Mouse (Mus musculus) kidney, postnatal 36 days (tissue): ENCODE data around the gene Fbll1.
"Not testable (repeated sequence)": the region's sequence is repeated elsewhere in the genome, so short reads cannot be mapped to it uniquely, and the experiment has no call there.

ENCODE experiments used
- DNase-seq, 2 experiments: peaks; one replicate each; pipeline ENCODE4 v3.0.0; 2021 to 2022; ENCODE audit warnings: mixed read lengths in 2 of 2

Gene Fbll1

DNA sequence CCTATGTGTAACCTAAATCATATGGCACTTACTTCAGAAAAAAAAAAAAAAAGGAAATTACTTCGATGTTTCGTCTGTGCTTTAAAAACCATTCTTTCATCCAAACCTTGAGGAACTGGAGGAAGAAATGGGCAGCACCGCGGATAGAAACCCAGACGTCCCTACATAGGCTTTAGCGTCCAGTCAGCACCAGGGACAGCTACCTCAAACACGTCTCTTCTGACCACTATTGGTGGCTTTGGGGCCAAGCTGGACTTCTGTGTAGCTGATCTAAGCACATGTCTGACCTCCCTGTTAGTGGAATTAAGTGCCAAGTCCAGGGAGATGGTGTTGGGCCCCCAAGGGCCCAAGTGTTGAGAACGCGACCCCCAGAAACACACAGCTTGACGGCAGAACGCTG is at the start of gene Fbll1:
Gene Fbll1 (minus strand): TSS at position 11 of the 400 bp plus-strand sequence.
- DNase-seq = peak; percentile 51 to 78

GRCm38 (mm10) chr11:35844299-35844698 is 45.6 kb upstream of the Fbll1 start:
- DNase-seq = no peak

- peak in 1 of 2 experiments; percentile 23 for DNase-seq
Observed at GRCm38 (mm10) chr11:35842560-35842959, 43.9 kb upstream of the Fbll1 start.

DNA sequence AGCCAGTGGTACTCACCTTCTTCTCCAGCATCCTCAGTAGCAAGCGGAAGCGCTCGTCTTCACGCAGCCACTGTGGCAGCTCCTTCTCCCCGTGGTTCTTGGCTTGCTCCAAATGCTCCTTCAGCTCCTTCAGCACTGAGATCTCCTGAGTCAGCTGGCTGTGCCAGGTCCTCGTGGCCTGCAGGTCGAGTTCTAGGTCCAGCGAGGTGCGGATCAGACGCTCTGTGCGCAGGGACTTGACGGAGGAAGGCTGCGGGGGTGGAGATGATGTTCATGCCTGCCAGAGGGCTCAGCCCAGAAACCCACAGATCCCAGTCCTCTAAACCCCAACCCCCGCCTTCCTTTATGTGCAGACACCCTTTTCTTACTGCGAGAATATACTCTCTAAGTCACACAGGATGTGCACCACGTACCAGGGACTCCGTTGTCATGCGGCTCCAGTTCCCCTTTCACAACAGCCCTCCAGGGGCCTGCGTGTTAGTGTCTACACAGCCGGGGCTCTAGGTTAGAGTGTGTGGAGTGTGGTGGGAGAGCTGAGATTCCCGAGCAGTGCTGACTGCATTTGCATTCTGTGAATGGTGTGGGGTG is 43.1 kb upstream of the Fbll1 start:
- DNase-seq = no peak

DNA sequence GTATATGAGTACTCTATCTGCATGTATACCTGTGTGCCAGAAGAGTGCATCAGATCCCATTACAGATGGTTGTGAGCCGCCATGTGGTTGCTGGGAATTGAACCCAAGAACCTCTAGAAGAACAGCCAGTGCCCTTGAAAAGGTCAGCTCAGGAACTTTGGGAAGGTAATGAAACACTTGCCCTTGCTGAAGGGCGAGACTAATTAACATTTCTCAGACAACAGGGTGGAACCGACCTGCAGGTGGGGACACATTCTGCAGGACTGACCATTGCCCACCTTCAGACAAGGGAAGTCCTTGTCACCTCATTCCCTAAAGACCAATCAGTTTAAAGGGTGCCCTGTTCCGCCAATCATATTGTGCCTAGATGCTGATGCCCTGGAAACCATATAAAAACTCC is 42.1 kb upstream of the Fbll1 start:
- not testable (repeated sequence) for DNase-seq

DNA sequence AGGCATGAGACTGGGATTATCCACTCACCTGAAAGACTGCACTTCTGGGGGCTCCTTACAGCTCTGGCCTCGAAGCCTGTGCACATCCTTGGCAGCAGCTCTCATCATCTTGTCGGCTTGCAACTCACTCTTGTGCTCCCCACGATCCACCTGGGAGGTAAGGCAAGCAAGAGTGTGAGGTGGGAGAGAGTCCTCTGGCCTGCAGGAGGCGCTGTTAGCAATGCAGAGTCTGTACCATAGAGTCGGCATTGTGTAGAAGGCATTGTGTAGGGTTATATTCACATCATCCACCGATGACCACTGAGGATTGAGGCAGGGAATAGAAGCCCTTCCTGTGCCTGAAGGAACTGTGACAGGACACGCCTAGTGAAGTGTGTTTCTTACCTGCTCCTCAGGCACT is 41.6 kb upstream of the Fbll1 start:
- DNase-seq = peak in 1 of 2 experiments; percentile 45

DNA sequence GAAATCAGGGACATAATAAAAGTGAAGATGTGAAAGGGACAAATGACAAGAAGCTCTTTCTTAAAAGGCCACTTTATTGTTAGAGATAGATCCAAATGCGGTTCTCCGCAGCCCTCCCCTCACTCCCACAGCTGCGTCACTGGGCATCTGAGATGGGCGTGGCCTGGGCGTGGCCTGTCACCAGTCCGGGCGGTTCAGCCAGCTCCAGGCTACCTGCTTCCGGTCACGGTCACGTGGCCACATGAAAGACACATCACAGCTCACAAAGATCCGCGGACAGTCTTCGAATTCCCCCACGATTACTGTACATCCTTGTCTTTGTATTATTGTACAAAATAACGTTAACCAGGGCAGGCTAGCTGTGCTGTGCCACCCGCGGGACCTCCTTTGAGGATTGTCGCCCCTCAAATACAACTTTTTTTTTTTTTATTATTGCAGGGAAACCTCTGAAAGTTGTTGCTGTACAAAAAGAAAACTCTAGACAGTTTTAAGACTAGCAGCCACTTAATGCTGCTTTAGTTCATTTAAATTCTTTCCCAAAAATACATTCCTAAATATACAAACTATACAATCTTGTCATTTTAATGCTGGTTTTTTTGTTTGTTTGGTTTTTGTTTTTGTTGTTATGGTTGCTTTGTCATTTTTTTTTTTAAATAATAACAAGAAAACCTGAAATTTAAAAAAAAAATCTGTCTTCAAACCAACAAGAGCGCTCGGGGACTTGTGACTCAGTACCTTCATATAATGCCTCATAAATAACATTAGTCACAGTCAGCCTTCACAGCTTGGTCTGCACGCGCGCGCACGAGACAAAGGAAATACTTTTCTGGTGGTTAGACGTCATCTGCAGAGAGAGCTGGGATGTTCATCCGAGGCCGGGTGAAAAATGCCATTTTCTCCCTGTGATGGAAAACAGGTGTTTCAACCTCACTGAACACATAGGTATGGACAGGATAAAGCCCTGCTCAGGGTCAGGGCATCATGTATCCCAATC is 40.0 kb upstream of the Fbll1 start:
- DNase-seq = peak; percentile 91 to 93

DNA sequence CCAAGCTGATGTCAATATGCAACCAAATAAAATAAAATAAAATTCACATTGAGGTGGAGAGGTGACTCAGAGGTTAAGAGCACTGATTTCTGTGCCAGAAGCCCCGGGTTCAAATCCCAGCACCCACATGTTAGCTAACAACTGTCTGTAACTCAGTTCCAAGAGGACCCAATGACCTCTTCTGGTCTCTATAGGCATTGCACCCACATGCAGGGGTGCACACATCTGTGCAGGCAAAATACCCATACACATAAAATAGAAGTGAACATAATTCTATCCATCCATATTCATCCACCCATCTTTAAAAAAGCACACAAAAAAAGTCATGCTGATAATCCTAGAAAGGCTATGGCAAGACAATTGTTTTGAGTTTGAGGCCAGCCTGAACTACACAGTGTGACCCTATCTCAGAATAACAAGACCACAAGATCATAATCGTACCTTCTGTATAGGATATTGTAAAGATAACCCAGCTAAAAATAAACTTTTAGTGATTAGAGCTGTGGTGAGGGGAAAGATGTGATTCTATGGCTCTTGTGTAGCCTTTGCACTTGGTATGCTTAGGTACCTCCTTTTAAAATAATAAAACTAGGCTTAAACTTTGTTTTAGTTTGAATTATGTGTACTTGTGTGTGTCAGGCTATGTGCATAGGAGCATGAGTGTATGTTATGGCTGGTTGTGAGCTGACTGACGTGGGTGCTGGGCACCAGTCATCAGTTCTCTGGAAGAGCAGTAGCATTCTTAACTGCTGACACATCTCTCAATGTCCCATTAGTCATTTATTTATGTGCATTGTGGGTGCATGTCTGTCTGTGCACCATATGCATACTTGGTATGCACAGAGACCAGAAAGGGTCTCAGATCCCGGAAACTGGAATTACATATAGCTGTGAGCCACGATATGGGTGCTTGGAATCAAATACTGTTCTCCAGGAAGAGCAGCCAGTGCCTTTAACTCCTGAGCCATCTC is 38.8 kb upstream of the Fbll1 start:
- DNase-seq = no peak

DNA sequence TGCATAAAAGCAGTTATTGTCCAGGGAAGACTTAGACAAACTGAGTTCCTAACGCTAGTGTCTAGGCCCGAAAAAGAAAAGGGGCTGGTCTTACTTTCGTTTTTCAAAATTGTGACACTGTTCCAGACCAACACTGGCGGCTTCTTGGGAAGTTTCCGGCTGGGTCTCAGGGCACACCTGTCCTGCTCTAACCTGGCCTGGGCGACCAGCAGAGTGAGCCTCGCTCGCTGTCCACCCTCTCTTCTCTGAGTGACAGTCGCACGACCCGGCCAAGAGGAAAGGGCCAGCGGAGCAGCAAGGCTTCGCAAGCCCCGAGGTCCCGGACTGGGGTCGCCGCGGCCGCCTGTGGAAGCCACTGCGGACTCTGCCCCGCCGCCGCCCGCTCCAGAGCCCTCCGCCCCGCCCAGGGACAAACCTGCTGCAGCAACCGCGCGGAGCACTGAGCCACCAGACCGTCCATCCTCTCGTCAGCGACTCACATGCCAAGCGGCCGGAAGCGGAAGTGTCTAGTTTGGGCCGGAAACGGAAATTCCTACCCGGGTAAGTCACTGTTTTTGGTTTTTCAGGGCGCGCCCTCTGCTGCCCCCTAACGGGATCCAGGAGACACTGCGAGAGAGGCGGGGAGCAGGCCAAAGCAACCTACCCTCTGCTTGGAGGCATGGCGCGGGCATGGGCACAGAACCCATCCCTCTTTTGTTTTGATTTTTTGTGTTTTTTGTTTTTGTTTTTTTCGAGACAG is 35.5 kb upstream of the Fbll1 start, which contains the start of gene Rars:
Gene Rars (minus strand): TSS at position 485 of the 739 bp plus-strand sequence.
- peak; percentile 96 for DNase-seq

DNA sequence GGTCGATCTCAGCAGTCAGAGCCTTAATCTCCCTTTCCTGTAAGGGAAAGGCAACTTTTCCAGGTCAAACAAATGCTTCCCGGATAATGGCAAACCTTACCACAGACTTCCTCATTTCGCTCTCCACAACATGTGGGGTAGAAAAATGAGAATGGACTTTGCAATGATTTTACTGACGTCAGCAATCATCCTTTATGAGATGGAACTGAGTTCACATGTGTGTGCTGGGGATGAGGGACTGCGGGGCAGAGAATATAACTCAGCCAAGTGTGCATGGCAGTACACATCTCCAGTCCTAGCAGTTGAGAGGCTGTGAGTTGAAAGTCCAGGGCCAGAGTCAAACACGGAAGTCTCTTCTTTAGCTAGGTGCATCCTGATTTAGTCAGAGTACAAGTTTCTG is 34.6 kb upstream of the Fbll1 start:
- DNase-seq = no peak

DNA sequence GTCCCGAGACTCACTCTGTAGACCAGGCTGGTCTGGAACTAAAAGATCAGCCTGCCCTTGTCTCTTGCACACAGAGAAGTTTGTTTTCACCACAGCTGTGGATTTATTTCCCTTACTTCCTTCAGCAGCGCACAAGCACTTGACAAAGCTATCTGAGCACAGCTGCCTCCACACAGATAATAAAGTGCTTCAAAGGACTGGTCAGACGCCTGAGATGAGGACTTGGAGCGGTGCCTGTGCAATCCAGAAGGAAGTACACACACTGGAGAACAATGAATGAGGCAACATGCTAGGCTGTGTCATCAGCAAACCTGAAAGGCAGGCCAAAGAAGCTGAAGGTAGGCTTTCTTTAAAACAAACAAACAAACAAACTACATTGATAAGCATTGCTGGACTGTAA is 33.5 kb upstream of the Fbll1 start:
- DNase-seq = no peak

DNA sequence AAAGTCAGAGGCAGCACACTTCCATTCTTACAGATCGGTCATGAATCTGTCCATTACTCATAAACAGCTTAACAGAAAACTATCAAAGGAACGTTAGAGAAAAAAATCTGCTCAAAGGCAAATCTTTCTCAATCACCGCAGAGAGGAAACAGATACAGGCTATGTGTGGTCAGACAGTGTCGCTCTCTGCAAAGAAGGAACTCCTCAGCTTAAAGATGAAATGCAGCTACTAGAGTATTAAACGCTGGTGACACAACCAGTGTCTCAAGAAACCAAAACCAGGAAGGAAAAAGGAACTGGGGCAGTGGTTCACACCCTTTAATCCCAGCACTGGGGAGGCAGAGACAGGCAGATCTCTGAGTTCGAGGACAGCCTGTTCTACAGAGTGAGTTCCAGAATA is 29.0 kb upstream of the Fbll1 start:
- DNase-seq = no peak

GRCm38 (mm10) chr11:35816316-35816715 is 17.6 kb upstream of the Fbll1 start:
- no peak for DNase-seq

DNA sequence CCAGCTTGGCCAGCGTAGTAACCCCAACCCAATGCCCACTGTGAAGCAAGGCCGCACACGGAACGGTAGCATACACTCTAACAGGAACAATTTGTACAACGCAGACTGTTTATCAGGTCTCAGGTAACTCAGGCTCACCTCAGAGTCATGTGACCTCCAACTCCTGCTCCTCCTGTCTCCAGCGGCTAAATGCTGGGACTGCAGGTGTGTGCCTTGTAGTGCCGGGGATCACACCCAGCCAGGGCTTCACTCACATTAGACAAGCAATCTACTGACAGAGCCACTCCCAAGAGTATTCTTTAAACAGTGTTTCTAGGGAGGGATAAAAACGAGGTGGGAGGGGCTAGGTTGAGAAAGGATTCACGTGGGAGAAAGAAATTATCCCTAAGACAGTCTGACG is 12.8 kb upstream of the Fbll1 start:
- DNase-seq = no peak

GRCm38 (mm10) chr11:35801332-35801731 is 2.6 kb upstream of the Fbll1 start:
- DNase-seq = no peak

DNA sequence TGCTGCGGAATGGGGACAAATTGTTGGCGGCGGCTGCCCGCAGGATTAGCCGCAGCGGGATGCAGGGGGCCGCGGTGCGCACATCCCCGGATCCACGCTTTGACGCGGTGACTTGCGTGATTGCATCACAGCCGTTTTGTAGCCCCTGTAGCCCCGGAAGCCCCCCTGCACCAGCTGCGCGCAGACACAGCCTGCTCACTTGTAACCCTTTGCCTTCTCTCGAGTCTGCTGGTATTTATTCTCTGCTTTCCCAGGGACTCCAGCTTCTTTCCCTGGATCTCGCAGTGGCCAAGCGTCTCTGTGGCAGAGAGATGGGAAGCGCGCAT is 226 bp downstream of the Fbll1 start:
- no peak for DNase-seq

GRCm38 (mm10) chr11:35797751-35798494 is 761 bp downstream of the Fbll1 start:
- DNase-seq = no peak

GRCm38 (mm10) chr11:35792800-35793199 is 5.9 kb downstream of the Fbll1 start:
- DNase-seq = not testable (repeated sequence)

DNA sequence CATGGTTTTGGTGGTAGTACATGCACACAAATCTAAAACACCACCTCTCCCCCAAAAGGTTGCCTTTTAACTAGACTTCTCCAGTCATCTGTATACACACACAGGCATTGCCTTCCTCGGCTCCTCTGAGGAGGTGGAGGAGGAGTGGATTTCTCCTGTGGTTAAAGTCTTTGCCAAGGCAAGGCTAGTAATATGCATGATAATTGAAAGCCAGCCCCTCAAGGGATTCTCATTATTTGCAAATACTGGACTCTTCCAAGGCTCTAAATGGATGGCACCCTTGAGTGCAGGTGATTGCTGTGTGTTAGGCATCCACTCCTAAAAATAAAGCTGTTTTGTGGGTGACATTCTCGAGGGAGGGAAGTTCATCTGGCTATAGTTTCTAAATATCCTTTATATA is 10.2 kb downstream of the Fbll1 start:
- DNase-seq = no peak

DNA sequence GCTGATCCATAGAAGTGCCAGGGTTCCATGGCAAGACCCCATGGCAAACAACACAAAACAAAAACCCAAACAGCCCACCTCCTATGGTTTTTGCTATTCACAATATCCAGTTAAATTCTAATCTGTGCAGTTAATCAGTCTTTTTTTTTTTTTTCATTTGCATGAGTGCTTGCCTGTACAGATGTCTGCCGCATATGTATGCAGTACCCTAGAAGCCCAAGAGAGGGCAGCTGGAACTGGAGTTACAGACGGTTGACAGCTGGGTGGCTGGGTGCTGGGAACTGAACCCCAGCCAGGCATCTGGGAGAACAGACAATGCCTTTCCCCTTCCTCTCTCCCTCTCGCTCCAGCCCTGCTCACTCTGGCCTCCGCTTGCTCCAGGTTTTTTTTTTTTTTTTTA is 14.1 kb downstream of the Fbll1 start:
- no peak for DNase-seq

GRCm38 (mm10) chr11:35784002-35784401 is 14.7 kb downstream of the Fbll1 start:
- DNase-seq = no peak
